30 mouse cellular contexts compared by ENCODE assay signal in genomic region chr2:124724171-124724570, GRCm38 (mm10).
DNase-seq lines count a peak whose midpoint lies in the region; ATAC-seq and TF ChIP-seq lines count a peak whose summit lies in the region.
"Had no signal": no experiment of that assay in that cellular context is flagged by ENCODE, and none has a peak within 500 bp of the region (broad histone marks: within the 10 kb centered on the region; RNA-seq: fewer than 3 reads in every experiment).

No protein-coding gene starts in this region.

- H3K9ac ChIP-seq in hindbrain, embryonic 13.5 days = no peak overlapping the region
- H3K9ac ChIP-seq in hindbrain, embryonic 11.5 days (ENCODE audit: low read depth, low read length) = no peak overlapping the region
- H3K9ac ChIP-seq in intestine, embryonic 14.5 days (ENCODE audit: low read length) = no peak overlapping the region
- H3K9ac ChIP-seq in intestine, postnatal 0 days (ENCODE audit: low read depth, low read length) = no peak overlapping the region
- H3K9ac ChIP-seq: embryonic facial prominence, embryonic 13.5 days; embryonic facial prominence, embryonic 15.5 days; forebrain, embryonic 12.5 days had no signal

- H3K27ac ChIP-seq in hindbrain, embryonic 13.5 days = peak overlapping the region; percentile 48; the same call in 1 of the 2 replicates
- H3K27ac ChIP-seq in hindbrain, embryonic 11.5 days (ENCODE audit: low read depth, low read length) = no peak overlapping the region
- no peak overlapping the region for H3K27ac ChIP-seq in intestine, embryonic 14.5 days (ENCODE audit: low read depth)
- no peak overlapping the region for H3K27ac ChIP-seq in intestine, postnatal 0 days (ENCODE audit: low read depth, low read length)
- H3K27ac ChIP-seq: embryonic facial prominence, embryonic 13.5 days; embryonic facial prominence, embryonic 15.5 days; forebrain, embryonic 10.5 days; forebrain, embryonic 12.5 days had no signal

- DNase-seq in frontal cortex, postnatal 25 days (ENCODE audit: low spot score in 2 of 2) = no peak
- no peak for DNase-seq in hindbrain, embryonic 11.5 days (ENCODE audit: low spot score)
- peak; percentile 43 for DNase-seq in intestine, embryonic 14.5 days (ENCODE audit: low spot score)
- peak; percentile 19 for DNase-seq in right cerebral cortex, adult 18-20 months
- DNase-seq in right cerebral cortex, postnatal 10 days (ENCODE audit: low spot score in 2 of 2) = no peak
- DNase-seq: adrenal gland, adult 8-10 months; adrenal gland, postnatal 14 days; adrenal gland, postnatal 36 days; B cell, adult 2 months; cerebellum, adult 11 months; cerebellum, adult 18-20 months; cerebellum, adult 8-10 months; cerebellum, adult 9-11 months; cerebellum, postnatal 14 days; cerebellum, postnatal 36 days; embryo, embryonic 11 days had no signal

- no peak for TF ChIP-seq CTCF in intestine, postnatal 0 days (IDR thresholded peaks at IDR 0.05; ENCODE audit: low read depth)

- no peaks in the 10 kb centered on the region for H3K36me3 ChIP-seq in hindbrain, embryonic 13.5 days
- H3K36me3 ChIP-seq in hindbrain, embryonic 11.5 days (ENCODE audit: control insufficient read depth, insufficient read depth, low read length) = no peaks in the 10 kb centered on the region
- H3K36me3 ChIP-seq in intestine, embryonic 14.5 days (ENCODE audit: control insufficient read depth, insufficient read depth, low read length) = no peaks in the 10 kb centered on the region
- no peaks in the 10 kb centered on the region for H3K36me3 ChIP-seq in intestine, postnatal 0 days (ENCODE audit: control insufficient read depth, insufficient read depth)
- H3K36me3 ChIP-seq: embryonic facial prominence, embryonic 13.5 days; embryonic facial prominence, embryonic 15.5 days; forebrain, embryonic 10.5 days; forebrain, embryonic 12.5 days; G1E had no signal

- 65% methylated on average over 4 of the region's 4 CpGs for WGBS in hindbrain, embryonic 13.5 days
- WGBS in hindbrain, embryonic 11.5 days = 72% methylated on average over 4 of the region's 4 CpGs
- WGBS in intestine, embryonic 14.5 days = 48% methylated on average over 4 of the region's 4 CpGs
- WGBS in intestine, postnatal 0 days = 67% methylated on average over 4 of the region's 4 CpGs

- ATAC-seq in frontal cortex, adult (ENCODE audit: low TSS enrichment) = peak; percentile 76
- no peak for ATAC-seq in hindbrain, embryonic 13.5 days (ENCODE audit: low FRiP score)
- no peak for ATAC-seq in hindbrain, embryonic 11.5 days (ENCODE audit: low FRiP score)
- ATAC-seq in intestine, embryonic 14.5 days (replicated peaks; ENCODE audit: low FRiP score, low TSS enrichment, low read depth) = no peak
- no peak for ATAC-seq in intestine, postnatal 0 days
- ATAC-seq: activated CD4-positive, CD25-positive, alpha-beta regulatory T cell, adult 4 months; CD4-positive, CD25-positive, alpha-beta regulatory T cell, adult 4 months; forebrain, embryonic 14.5 days; Patski had no signal

- no peak overlapping the region for H3K4me2 ChIP-seq in hindbrain, embryonic 13.5 days
- H3K4me2 ChIP-seq in hindbrain, embryonic 11.5 days (replicated peaks; ENCODE audit: low read depth, low read length) = no peak overlapping the region
- H3K4me2 ChIP-seq in intestine, embryonic 14.5 days (ENCODE audit: low read length) = no peak overlapping the region
- H3K4me2 ChIP-seq in intestine, postnatal 0 days (replicated peaks; ENCODE audit: low read depth) = no peak overlapping the region
- H3K4me2 ChIP-seq: embryonic facial prominence, embryonic 13.5 days; embryonic facial prominence, embryonic 15.5 days; forebrain, embryonic 12.5 days had no signal

- peaks cover 14% of the 10 kb centered on the region for H3K4me1 ChIP-seq in hindbrain, embryonic 13.5 days (replicated peaks)
- H3K4me1 ChIP-seq in hindbrain, embryonic 11.5 days (replicated peaks; ENCODE audit: control insufficient read depth, insufficient read depth, low read length) = no peaks in the 10 kb centered on the region
- peaks cover 3% of the 10 kb centered on the region; the same call in 1 of the 2 replicates for H3K4me1 ChIP-seq in intestine, embryonic 14.5 days (replicated peaks; ENCODE audit: control insufficient read depth, insufficient read depth, low read length)
- 0 out of 2 replicates have a peak, but pooled peaks cover under 1% of the 10 kb centered on the region for H3K4me1 ChIP-seq in intestine, postnatal 0 days (replicated peaks; ENCODE audit: control insufficient read depth, insufficient read depth, low read length)
- H3K4me1 ChIP-seq: embryonic facial prominence, embryonic 13.5 days; forebrain, embryonic 10.5 days had no signal

- no peak overlapping the region for H3K4me3 ChIP-seq in hindbrain, embryonic 13.5 days
- no peak overlapping the region for H3K4me3 ChIP-seq in hindbrain, embryonic 11.5 days (ENCODE audit: low read depth, low read length)
- no peak overlapping the region for H3K4me3 ChIP-seq in intestine, embryonic 14.5 days (ENCODE audit: low read depth, low read length)
- H3K4me3 ChIP-seq in intestine, postnatal 0 days (ENCODE audit: low read depth, low read length) = no peak overlapping the region
- H3K4me3 ChIP-seq: embryonic facial prominence, embryonic 13.5 days; embryonic facial prominence, embryonic 15.5 days; erythroblast, embryonic 14.5 days; forebrain, embryonic 10.5 days; forebrain, embryonic 12.5 days had no signal

- H3K27me3 ChIP-seq in hindbrain, embryonic 13.5 days = no peaks in the 10 kb centered on the region
- H3K27me3 ChIP-seq in hindbrain, embryonic 11.5 days (ENCODE audit: control insufficient read depth, insufficient read depth, low read length) = no peaks in the 10 kb centered on the region
- H3K27me3 ChIP-seq in intestine, embryonic 14.5 days (replicated peaks; ENCODE audit: control insufficient read depth, insufficient read depth, low read length) = no peaks in the 10 kb centered on the region
- no peaks in the 10 kb centered on the region for H3K27me3 ChIP-seq in intestine, postnatal 0 days (replicated peaks; ENCODE audit: control insufficient read depth, insufficient read depth, low read length)
- H3K27me3 ChIP-seq: CH12.LX; embryonic facial prominence, embryonic 13.5 days; embryonic facial prominence, embryonic 15.5 days; forebrain, embryonic 12.5 days; Patski had no signal

- no peaks in the 10 kb centered on the region for H3K9me3 ChIP-seq in hindbrain, embryonic 13.5 days
- no peaks in the 10 kb centered on the region for H3K9me3 ChIP-seq in hindbrain, embryonic 11.5 days (ENCODE audit: control insufficient read depth, low read length)
- H3K9me3 ChIP-seq in intestine, embryonic 14.5 days (ENCODE audit: control insufficient read depth, low read length) = no peaks in the 10 kb centered on the region
- no peaks in the 10 kb centered on the region for H3K9me3 ChIP-seq in intestine, postnatal 0 days (ENCODE audit: control insufficient read depth)
- H3K9me3 ChIP-seq: embryonic facial prominence, embryonic 13.5 days; embryonic facial prominence, embryonic 15.5 days; forebrain, embryonic 10.5 days; forebrain, embryonic 12.5 days had no signal

Comparison
In these comparisons a context has a peak if more than half of its experiments do, and no peak if none do; other contexts are left out.
1. DNase-seq: peak in intestine, embryonic 14.5 days (single experiment) and right cerebral cortex, adult 18-20 months (single experiment); none in frontal cortex, postnatal 25 days (0 of 2), hindbrain, embryonic 11.5 days (single experiment) and right cerebral cortex, postnatal 10 days (0 of 2).